Mouse (Mus musculus) myocyte (in vitro differentiated cells): ENCODE measurements around the gene Suclg2. TPM values are rescaled to one million over a fixed set of nuclear protein-coding genes. Genes with fewer than 3 reads are reported as not detected.

Experiments
- H3K27me3 ChIP-seq: one replicate; pipeline ENCODE4 v1.6.1; 2011; ENCODE audit not compliant: control insufficient read depth, insufficient read depth, insufficient read length
- H3K36me3 ChIP-seq: one replicate; pipeline ENCODE4 v1.6.1; 2011; ENCODE audit not compliant: control insufficient read depth, insufficient read depth
- H3K4me2 ChIP-seq: one replicate; pipeline ENCODE4 v1.6.1; 2011; ENCODE audit warnings: low read depth, control low read depth
- H3K4me3 ChIP-seq: one replicate; pipeline ENCODE4 v1.5.1; 2011; ENCODE audit warnings: mild to moderate bottlenecking, control low read depth, moderate library complexity
- H3K79me2 ChIP-seq: one replicate; pipeline ENCODE4 v1.6.1; 2011; ENCODE audit not compliant: control insufficient read depth, insufficient read depth
- H3ac ChIP-seq: one replicate; pipeline ENCODE4 v1.6.1; 2011; ENCODE audit not compliant: control insufficient read depth, insufficient read length
- CEBPB ChIP-seq: IDR thresholded peaks from 2 replicates; pipeline ENCODE4 v1.6.1; 2011; ENCODE audit warnings: mild to moderate bottlenecking, moderate library complexity; ENCODE audit not compliant: poor library complexity, insufficient read depth, severe bottlenecking
- E2F4 ChIP-seq: IDR thresholded peaks from one replicate; pipeline ENCODE4 v1.6.1; 2011; ENCODE audit warnings: mild to moderate bottlenecking, control low read depth, moderate library complexity; ENCODE audit not compliant: insufficient read depth
- MAX ChIP-seq: IDR thresholded peaks from one replicate; pipeline ENCODE4 v1.6.1; 2011; ENCODE audit warnings: low read depth, mild to moderate bottlenecking, control low read depth
- MYOD1 ChIP-seq, 3 experiments: IDR thresholded peaks; one replicate each; pipeline ENCODE4 v1.6.1; 2011; ENCODE audit warnings: control low read depth in 2 of 3, low read depth in 2 of 3, mild to moderate bottlenecking in 2 of 3, moderate library complexity in 1 of 3; ENCODE audit not compliant: insufficient read length in 2 of 3, control insufficient read depth in 1 of 3
- MYOG ChIP-seq, 3 experiments: IDR thresholded peaks; one replicate each; pipeline ENCODE4 v1.6.1; 2011; ENCODE audit warnings: control low read depth in 2 of 3, low read depth in 2 of 3, mild to moderate bottlenecking in 2 of 3; ENCODE audit not compliant: insufficient read length in 2 of 3, control insufficient read depth in 1 of 3, insufficient read depth in 1 of 3
- POLR2A ChIP-seq: IDR thresholded peaks from one replicate; pipeline ENCODE4 v1.6.1; 2011; ENCODE audit warnings: low read depth, mild to moderate bottlenecking, control low read depth, moderate library complexity; ENCODE audit not compliant: insufficient read length
- POLR2AphosphoS2 ChIP-seq: IDR thresholded peaks from one replicate; pipeline ENCODE4 v1.6.1; 2011; ENCODE audit warnings: low read depth, control low read depth; ENCODE audit not compliant: insufficient read length
- REST ChIP-seq: IDR thresholded peaks from one replicate; pipeline ENCODE4 v1.6.1; 2011; ENCODE audit warnings: mild to moderate bottlenecking, control low read depth, moderate library complexity; ENCODE audit not compliant: insufficient read depth, insufficient read length
- SRF ChIP-seq: IDR thresholded peaks from one replicate; pipeline ENCODE4 v1.6.1; 2011; ENCODE audit warnings: low read depth; ENCODE audit not compliant: control insufficient read depth, insufficient read length
- TCF12 ChIP-seq: IDR thresholded peaks from one replicate; pipeline ENCODE4 v1.6.1; 2011; ENCODE audit warnings: mild to moderate bottlenecking, control low read depth; ENCODE audit not compliant: poor library complexity, insufficient read depth, severe bottlenecking
- TCF3 ChIP-seq: IDR thresholded peaks from one replicate; pipeline ENCODE4 v1.6.1; 2011; ENCODE audit warnings: low read depth, control low read depth; ENCODE audit not compliant: insufficient read length
- USF1 ChIP-seq: IDR thresholded peaks from one replicate; pipeline ENCODE4 v1.6.1; 2011; ENCODE audit warnings: low read depth, mild to moderate bottlenecking, control low read depth, moderate library complexity
- polyA plus RNA-seq: library from polyadenylated mRNA; unstranded; fragments of >200 nt; fragmentation: generic; extraction: Trizol; gene quantifications from one replicate; pipeline ENCODE4 v1.2.1, GENCODE M21; 2012; ENCODE audit warnings: missing spikeins

Suclg2 gene
- polyA plus RNA-seq, 1 experiment = 13.9 TPM

GRCm38 (mm10) chr6:95676439-95676838 is 42.2 kb downstream of the Suclg2 start:
- H3ac ChIP-seq = no peak overlapping the region
- H3K79me2 ChIP-seq = no peaks in the 10 kb centered on the region
- H3K36me3 ChIP-seq = no peaks in the 10 kb centered on the region
- H3K27me3 ChIP-seq = no peaks in the 10 kb centered on the region
- TF ChIP-seq CEBPB = no peak
- no peak for TF ChIP-seq MYOG (IDR thresholded peaks at IDR 0.05; ENCODE audit: control insufficient read depth in 1 of 3, insufficient read depth in 1 of 3, insufficient read length in 2 of 3, low read depth in 2 of 3)
- no peak for TF ChIP-seq MYOD1 (IDR thresholded peaks at IDR 0.05; ENCODE audit: control insufficient read depth in 1 of 3, insufficient read length in 2 of 3, low read depth in 2 of 3)
- TF ChIP-seq E2F4 = no peak
- no peak for TF ChIP-seq MAX
- H3K4me2 ChIP-seq = no peak overlapping the region
- no peak overlapping the region for H3K4me3 ChIP-seq

- Histone ChIP-seq H3K36me3 (no peaks in the 10 kb centered on the region), H3K4me2 (no peak overlapping the region), H3K27me3 (no peaks in the 10 kb centered on the region), H3ac (no peak overlapping the region), H3K4me3 (no peak overlapping the region), H3K79me2 (no peaks in the 10 kb centered on the region)
- TF ChIP-seq MYOD1 (IDR thresholded peaks at IDR 0.05; ENCODE audit: control insufficient read depth in 1 of 3, insufficient read length in 2 of 3, low read depth in 2 of 3) = no peak
- TF ChIP-seq POLR2AphosphoS2 = no peak
- no peak for TF ChIP-seq TCF12
- no peak for TF ChIP-seq POLR2A
- no peak for TF ChIP-seq REST
- no peak for TF ChIP-seq SRF
- TF ChIP-seq USF1 = no peak
- TF ChIP-seq E2F4 = no peak
- TF ChIP-seq TCF3 = no peak
- no peak for TF ChIP-seq MAX
- no peak for TF ChIP-seq MYOG (IDR thresholded peaks at IDR 0.05; ENCODE audit: control insufficient read depth in 1 of 3, insufficient read depth in 1 of 3, insufficient read length in 2 of 3, low read depth in 2 of 3)
- no peak for TF ChIP-seq CEBPB
Measured at GRCm38 (mm10) chr6:95675059-95675705, 43.4 kb downstream of the Suclg2 start.

DNA sequence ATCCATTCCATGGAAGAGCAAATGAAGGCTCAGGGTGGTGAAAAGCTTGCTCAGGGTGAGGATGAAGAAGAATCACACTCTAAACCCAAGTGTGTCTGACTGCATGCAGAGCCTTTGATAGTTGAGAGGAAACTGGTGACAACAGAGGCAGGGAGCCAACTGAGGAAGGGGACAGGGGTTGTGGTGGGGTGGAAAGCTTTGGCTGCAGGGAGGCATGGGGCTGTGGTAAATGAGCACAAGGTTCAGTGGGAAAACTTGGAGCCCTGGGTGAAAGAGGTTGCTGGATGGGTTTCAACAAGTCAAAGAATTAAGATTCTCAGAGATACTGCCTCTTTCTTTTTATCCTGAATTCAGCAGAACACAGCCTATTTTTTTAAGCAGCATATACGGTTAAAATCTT is 43.9 kb downstream of the Suclg2 start:
- Histone ChIP-seq H3ac (no peak overlapping the region), H3K36me3 (no peaks in the 10 kb centered on the region), H3K4me3 (no peak overlapping the region), H3K4me2 (no peak overlapping the region), H3K27me3 (no peaks in the 10 kb centered on the region), H3K79me2 (no peaks in the 10 kb centered on the region)
- TF ChIP-seq E2F4 (no peak), TCF3 (no peak), TCF12 (no peak), MAX (no peak), POLR2A (no peak), SRF (no peak), USF1 (no peak), POLR2AphosphoS2 (no peak), MYOG (IDR thresholded peaks at IDR 0.05; ENCODE audit: control insufficient read depth in 1 of 3, insufficient read depth in 1 of 3, insufficient read length in 2 of 3, low read depth in 2 of 3) (no peak), CEBPB (no peak), MYOD1 (IDR thresholded peaks at IDR 0.05; ENCODE audit: control insufficient read depth in 1 of 3, insufficient read length in 2 of 3, low read depth in 2 of 3) (no peak), REST (no peak)

GRCm38 (mm10) chr6:95669335-95669729 is 49.3 kb downstream of the Suclg2 start:
- Histone ChIP-seq H3K27me3 (no peaks in the 10 kb centered on the region), H3K79me2 (no peaks in the 10 kb centered on the region), H3K4me2 (no peak overlapping the region), H3ac (no peak overlapping the region), H3K4me3 (no peak overlapping the region), H3K36me3 (no peaks in the 10 kb centered on the region)
- TF ChIP-seq MYOG (IDR thresholded peaks at IDR 0.05; ENCODE audit: control insufficient read depth in 1 of 3, insufficient read depth in 1 of 3, insufficient read length in 2 of 3, low read depth in 2 of 3) (peak in 1 of 3 experiments; percentile 29), POLR2A (no peak), MYOD1 (IDR thresholded peaks at IDR 0.05; ENCODE audit: control insufficient read depth in 1 of 3, insufficient read length in 2 of 3, low read depth in 2 of 3) (peak in 2 of 3 experiments; percentile 9 to 20)

GRCm38 (mm10) chr6:95668629-95669334 is 49.8 kb downstream of the Suclg2 start:
- Histone ChIP-seq H3K36me3 (no peaks in the 10 kb centered on the region), H3K27me3 (no peaks in the 10 kb centered on the region), H3K4me3 (no peak overlapping the region), H3ac (no peak overlapping the region), H3K4me2 (no peak overlapping the region), H3K79me2 (no peaks in the 10 kb centered on the region)
- TF ChIP-seq E2F4 = no peak
- no peak for TF ChIP-seq POLR2A
- no peak for TF ChIP-seq MAX
- TF ChIP-seq POLR2AphosphoS2 = no peak
- TF ChIP-seq SRF = no peak
- no peak for TF ChIP-seq TCF3
- TF ChIP-seq REST = no peak
- no peak for TF ChIP-seq MYOG (IDR thresholded peaks at IDR 0.05; ENCODE audit: control insufficient read depth in 1 of 3, insufficient read depth in 1 of 3, insufficient read length in 2 of 3, low read depth in 2 of 3)
- TF ChIP-seq CEBPB = no peak
- TF ChIP-seq TCF12 = no peak
- TF ChIP-seq MYOD1 (IDR thresholded peaks at IDR 0.05; ENCODE audit: control insufficient read depth in 1 of 3, insufficient read length in 2 of 3, low read depth in 2 of 3) = no peak
- TF ChIP-seq USF1 = no peak
